Mouse (Mus musculus): ENCODE data around the gene Smarca2. TPM values are rescaled to one million over a fixed set of nuclear protein-coding genes. Genes with fewer than 3 reads are reported as not detected.

Gene Smarca2
- polyA plus RNA-seq, 1 experiment, result 156 TPM

DNA sequence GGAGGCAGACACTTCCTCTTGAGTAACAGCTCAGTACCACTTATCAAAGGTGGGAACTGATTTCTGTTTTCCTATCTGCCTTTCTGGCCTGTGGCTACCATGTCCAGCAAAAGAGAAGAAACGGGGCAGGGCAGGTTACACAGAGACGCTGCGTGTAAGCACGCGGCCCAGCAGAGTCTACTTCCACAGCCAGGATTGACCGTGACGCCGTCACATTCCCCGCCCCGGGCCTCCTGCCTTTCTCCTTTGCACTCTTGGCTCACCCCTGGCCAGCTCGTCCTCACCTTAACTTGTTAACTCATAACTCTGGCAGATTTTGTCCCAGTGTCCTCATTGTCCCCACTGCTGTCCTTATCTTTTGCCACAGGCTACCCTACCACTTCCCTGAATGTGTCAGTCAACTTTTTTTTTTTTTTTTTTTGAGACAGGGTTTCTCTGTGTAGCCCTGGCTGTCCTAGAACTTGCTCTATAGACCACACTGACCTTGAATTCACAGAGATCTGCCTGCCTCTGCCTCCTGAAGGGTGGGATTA, 167.3 kb downstream of the Smarca2 start:
- no peak for TF ChIP-seq POLR2A (IDR thresholded peaks at IDR 0.05; ENCODE audit: extremely low read depth, insufficient read depth, low read length)
- no peak for TF ChIP-seq CTCF (IDR thresholded peaks at IDR 0.05; ENCODE audit: extremely low read depth, insufficient read depth, low read length)
- peaks cover 3% of the 10 kb centered on the region; the same call in 1 of the 2 replicates for H3K4me1 ChIP-seq (ENCODE audit: control insufficient read depth, insufficient read depth, low read length)
- H3K4me3 ChIP-seq (ENCODE audit: insufficient read depth, low read length), result no peak overlapping the region
- no peak overlapping the region for H3K27ac ChIP-seq (ENCODE audit: insufficient read depth, low read length)

DNA sequence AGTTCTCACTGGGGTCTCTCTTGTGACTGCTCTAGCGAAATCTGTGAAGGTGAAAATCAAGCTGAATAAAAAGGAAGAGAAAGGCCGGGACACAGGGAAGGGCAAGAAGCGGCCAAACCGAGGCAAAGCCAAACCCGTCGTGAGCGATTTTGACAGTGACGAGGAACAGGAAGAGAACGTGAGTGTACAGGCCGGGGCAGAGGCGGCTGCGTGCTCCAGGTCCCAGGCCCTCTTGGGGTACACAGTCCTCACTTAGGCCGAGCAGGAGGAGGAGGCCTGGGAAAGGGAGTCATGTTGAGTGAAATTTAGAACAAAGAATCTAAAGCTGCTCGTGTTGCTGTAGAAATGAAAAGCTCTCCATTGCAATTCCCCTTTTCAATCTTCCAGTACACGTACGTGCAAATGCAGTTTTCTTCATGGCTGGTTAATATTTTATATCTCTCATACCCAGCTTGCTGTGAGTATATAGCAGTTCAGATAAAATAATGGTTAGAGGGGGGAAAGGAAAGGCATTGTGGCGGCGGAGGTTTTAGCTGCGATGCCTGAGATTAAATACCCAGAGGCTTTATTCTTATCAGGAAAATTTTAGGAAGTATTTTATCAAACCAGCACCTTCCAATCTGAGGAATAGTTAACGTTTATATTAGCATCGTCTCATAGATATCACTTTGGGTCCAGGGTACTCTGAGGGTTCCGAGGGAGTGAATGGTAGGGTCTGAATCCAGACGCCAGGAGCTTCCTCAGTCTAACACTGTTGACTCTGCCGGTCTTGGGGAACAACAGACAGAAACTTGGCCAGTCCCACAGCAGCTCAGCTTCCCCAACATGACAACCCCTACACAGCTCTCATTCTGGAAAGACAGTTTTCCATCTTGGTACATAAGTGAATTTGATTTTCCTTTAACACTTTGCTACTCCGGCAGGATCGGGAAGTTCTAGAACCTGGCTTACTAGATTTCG, 171.5 kb downstream of the Smarca2 start:
- H3K4me1 ChIP-seq (ENCODE audit: control insufficient read depth, insufficient read depth, low read length), result no peaks in the 10 kb centered on the region
- no peak overlapping the region for H3K27ac ChIP-seq (ENCODE audit: insufficient read depth, low read length)
- TF ChIP-seq CTCF (IDR thresholded peaks at IDR 0.05; ENCODE audit: extremely low read depth, insufficient read depth, low read length) (no peak), POLR2A (IDR thresholded peaks at IDR 0.05; ENCODE audit: extremely low read depth, insufficient read depth, low read length) (no peak)

DNA sequence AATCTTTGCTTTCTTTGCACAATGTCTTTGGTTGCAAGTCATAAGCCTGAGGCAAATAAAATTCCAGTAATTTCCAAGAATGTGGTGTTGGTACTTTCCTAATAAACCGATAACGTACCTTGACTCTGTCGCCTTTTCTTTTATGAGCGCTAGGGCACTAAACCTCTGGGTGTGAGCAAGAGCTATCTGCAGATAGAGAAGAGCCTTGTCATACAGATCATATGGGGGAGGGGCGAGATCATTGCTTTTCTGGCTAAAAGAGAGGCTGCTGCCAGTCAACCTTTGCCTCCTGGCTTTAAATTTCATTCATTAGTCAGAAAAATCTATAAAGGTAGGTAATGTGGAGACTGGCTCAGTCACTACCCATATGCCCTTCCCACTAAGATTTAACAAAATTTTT, 173.3 kb downstream of the Smarca2 start:
- TF ChIP-seq POLR2A (IDR thresholded peaks at IDR 0.05; ENCODE audit: extremely low read depth, insufficient read depth, low read length) (no peak), CTCF (IDR thresholded peaks at IDR 0.05; ENCODE audit: extremely low read depth, insufficient read depth, low read length) (no peak)
- H3K4me1 ChIP-seq (ENCODE audit: control insufficient read depth, insufficient read depth, low read length), result no peaks in the 10 kb centered on the region

More for the DNA sequence above, 171.5 kb downstream of the Smarca2 start:
- no peak overlapping the region for H3K4me3 ChIP-seq (ENCODE audit: insufficient read depth, low read length)

DNA sequence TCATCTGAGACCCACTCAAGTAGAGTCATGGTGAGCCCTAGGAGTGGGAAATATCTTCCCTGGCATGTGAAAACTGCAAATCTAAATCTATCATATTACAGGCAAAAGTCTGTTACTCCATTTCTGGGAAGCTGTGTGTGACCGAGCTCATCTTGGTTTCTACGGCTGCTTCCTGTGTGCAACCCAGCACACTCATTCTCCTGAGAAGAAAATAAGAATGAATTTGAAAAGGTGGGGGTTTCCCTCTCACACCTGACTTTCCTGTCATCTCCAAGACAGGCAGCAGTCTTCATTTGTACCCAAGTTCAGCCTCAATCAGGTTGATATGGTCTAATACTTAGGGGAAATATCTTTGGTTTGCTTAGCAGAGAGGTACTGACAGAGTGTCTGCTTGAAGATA, 176.4 kb downstream of the Smarca2 start:
- Histone ChIP-seq H3K4me3 (ENCODE audit: insufficient read depth, low read length) (no peak overlapping the region), H3K4me1 (ENCODE audit: control insufficient read depth, insufficient read depth, low read length) (no peaks in the 10 kb centered on the region), H3K27ac (ENCODE audit: insufficient read depth, low read length) (no peak overlapping the region)
- no peak for TF ChIP-seq POLR2A (IDR thresholded peaks at IDR 0.05; ENCODE audit: extremely low read depth, insufficient read depth, low read length)
- no peak for TF ChIP-seq CTCF (IDR thresholded peaks at IDR 0.05; ENCODE audit: extremely low read depth, insufficient read depth, low read length)

More for the DNA sequence above, 173.3 kb downstream of the Smarca2 start:
- H3K4me3 ChIP-seq (ENCODE audit: insufficient read depth, low read length), result no peak overlapping the region
- no peak overlapping the region for H3K27ac ChIP-seq (ENCODE audit: insufficient read depth, low read length)

DNA sequence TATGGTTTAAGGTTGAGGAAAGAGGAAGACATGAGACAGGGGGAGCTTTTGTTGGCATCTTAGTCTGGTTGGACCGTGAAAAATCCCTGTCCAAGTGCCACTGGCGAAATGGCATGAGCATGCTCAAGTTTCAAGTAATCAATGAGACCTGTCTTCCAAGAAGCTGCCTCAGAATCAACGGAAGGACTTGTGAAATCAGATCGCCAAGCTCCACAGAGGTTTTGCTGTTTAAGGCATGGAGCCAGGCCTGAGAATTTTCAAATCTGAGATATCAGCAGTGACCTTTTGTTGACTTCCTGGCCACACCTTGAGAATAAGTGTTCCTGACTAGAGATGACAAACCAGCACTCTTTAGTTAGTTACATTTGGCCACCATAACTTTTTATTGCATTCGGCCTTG, 183.6 kb downstream of the Smarca2 start:
- no peak overlapping the region for H3K27ac ChIP-seq (ENCODE audit: insufficient read depth, low read length)
- TF ChIP-seq POLR2A (IDR thresholded peaks at IDR 0.05; ENCODE audit: extremely low read depth, insufficient read depth, low read length) (no peak), CTCF (IDR thresholded peaks at IDR 0.05; ENCODE audit: extremely low read depth, insufficient read depth, low read length) (no peak)
- no peaks in the 10 kb centered on the region for H3K4me1 ChIP-seq (ENCODE audit: control insufficient read depth, insufficient read depth, low read length)
- no peak overlapping the region for H3K4me3 ChIP-seq (ENCODE audit: insufficient read depth, low read length)

DNA sequence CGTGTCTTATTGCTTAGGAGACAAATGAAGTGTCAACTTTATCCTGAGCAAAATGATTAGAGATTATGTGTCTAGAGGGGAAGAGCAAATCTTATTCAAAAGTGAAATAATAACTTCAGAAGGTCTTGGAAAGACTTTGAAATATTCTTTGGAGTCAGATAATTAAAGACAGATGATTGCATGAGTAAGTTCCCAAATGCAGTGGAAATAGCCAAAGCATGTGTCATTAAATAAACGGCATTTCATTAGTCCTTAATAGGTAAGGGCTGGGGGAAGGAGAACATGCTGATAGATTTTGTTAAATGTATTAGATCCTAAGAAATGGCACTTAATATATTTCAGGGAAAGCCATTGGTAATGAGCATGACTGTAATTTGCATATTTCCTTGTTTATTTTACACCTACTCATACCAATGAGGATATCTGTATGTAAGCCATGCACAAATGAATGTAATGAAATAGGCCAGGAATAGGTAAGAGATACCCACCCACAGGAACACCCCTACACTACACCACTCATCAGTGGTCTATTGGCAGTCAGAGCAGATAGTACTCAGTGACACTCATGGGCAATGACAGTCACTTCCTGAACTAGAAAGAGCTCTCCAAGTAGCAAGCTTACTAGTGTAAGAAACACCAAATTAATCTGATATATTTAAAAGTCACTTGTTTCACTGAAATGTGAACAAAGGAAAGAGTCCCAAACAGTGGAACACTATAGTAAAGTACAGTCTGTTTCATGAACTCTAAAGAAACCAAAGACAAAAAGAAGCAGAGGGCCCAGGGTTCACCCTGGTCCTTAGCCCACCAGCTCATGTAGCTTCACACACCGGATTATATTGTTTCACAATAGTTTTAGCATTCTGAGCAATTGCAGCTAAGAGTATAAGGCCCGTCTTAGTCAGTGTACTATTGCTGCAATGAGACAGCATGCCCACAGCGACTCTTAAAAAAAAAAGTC, 185.8 kb downstream of the Smarca2 start:
- Histone ChIP-seq H3K27ac (ENCODE audit: insufficient read depth, low read length) (no peak overlapping the region), H3K4me3 (ENCODE audit: insufficient read depth, low read length) (no peak overlapping the region), H3K4me1 (ENCODE audit: control insufficient read depth, insufficient read depth, low read length) (peaks cover 1% of the 10 kb centered on the region; the same call in 1 of the 2 replicates)
- TF ChIP-seq CTCF (IDR thresholded peaks at IDR 0.05; ENCODE audit: extremely low read depth, insufficient read depth, low read length) (no peak), POLR2A (IDR thresholded peaks at IDR 0.05; ENCODE audit: extremely low read depth, insufficient read depth, low read length) (no peak)

DNA sequence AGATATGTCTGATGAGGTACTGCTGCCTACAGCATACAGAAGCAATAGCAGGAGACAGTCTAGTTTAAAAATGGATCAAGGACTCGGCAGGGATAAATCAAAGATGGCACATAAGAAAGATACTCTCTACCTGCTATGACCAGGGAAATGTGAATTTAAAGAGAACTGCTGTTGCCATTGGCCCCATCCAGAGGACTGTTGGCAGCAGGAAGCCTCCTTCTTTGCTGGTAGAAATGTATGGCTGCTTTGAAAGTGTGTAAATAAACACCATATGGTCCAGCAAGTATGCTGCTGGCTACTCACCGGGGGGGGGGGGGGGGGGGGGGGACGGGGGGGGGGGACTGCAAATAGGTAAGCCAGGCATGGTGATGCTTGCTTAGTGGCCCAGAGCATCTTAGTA, 189.5 kb downstream of the Smarca2 start:
- no peak overlapping the region for H3K4me3 ChIP-seq (ENCODE audit: insufficient read depth, low read length)
- H3K27ac ChIP-seq (ENCODE audit: insufficient read depth, low read length), result no peak overlapping the region
- peaks cover 1% of the 10 kb centered on the region; the same call in 1 of the 2 replicates for H3K4me1 ChIP-seq (ENCODE audit: control insufficient read depth, insufficient read depth, low read length)
- TF ChIP-seq POLR2A (IDR thresholded peaks at IDR 0.05; ENCODE audit: extremely low read depth, insufficient read depth, low read length), result no peak
- TF ChIP-seq CTCF (IDR thresholded peaks at IDR 0.05; ENCODE audit: extremely low read depth, insufficient read depth, low read length), result no peak

DNA sequence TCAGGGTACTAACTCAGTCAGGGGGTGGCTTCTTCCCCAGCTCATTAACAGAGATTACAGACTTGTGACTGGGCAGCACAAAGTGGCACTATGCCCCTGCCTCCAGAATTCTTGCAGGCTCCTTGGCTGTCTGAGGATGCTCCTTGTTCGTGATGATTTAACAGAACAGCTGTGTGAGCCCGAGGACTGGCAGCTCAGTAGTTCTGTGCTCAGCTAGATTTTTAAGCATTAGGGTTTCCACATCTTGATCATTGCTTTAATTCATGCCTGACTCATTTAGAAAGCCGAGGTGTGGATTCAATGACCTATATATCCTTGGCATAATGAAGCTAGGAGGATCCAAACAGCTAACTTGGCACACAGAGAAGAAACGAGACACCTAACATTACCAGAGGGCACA, 191.2 kb downstream of the Smarca2 start:
- Histone ChIP-seq H3K4me1 (ENCODE audit: control insufficient read depth, insufficient read depth, low read length) (peaks cover 1% of the 10 kb centered on the region; the same call in 1 of the 2 replicates), H3K27ac (ENCODE audit: insufficient read depth, low read length) (no peak overlapping the region), H3K4me3 (ENCODE audit: insufficient read depth, low read length) (no peak overlapping the region)
- TF ChIP-seq POLR2A (IDR thresholded peaks at IDR 0.05; ENCODE audit: extremely low read depth, insufficient read depth, low read length) (no peak), CTCF (IDR thresholded peaks at IDR 0.05; ENCODE audit: extremely low read depth, insufficient read depth, low read length) (no peak)

DNA sequence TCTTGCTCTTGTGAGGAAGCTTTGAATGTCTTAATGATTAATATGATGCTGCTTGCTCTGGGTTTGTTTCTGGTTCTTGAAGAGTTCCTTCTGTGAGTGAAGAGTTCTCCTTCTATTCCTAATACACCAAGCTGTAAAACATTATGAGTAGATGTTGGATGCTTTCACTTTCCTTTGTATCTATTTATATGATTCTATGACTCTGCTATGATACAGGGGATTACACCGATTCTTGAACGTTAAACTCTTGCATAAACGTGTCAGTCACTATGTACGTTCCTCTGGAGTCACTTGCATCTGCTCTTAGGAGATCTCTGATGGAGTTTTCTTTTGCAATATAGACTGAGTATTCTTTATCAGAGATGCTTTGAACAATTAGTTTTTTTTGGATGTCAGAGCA, 199.6 kb downstream of the Smarca2 start:
- no peak overlapping the region for H3K27ac ChIP-seq (ENCODE audit: insufficient read depth, low read length)
- no peaks in the 10 kb centered on the region for H3K4me1 ChIP-seq (ENCODE audit: control insufficient read depth, insufficient read depth, low read length)
- H3K4me3 ChIP-seq (ENCODE audit: insufficient read depth, low read length), result no peak overlapping the region
- TF ChIP-seq POLR2A (IDR thresholded peaks at IDR 0.05; ENCODE audit: extremely low read depth, insufficient read depth, low read length), result no peak
- TF ChIP-seq CTCF (IDR thresholded peaks at IDR 0.05; ENCODE audit: extremely low read depth, insufficient read depth, low read length), result no peak

All from cortical plate, adult 2 months (tissue).